Mouse (Mus musculus): ENCODE measurements around the gene Suclg1. TPM values are rescaled to one million over a fixed set of nuclear protein-coding genes. Genes with fewer than 3 reads are reported as not detected.

Suclg1 gene
- polyA plus RNA-seq, 1 experiment from 2014 or later: 179 TPM

DNA sequence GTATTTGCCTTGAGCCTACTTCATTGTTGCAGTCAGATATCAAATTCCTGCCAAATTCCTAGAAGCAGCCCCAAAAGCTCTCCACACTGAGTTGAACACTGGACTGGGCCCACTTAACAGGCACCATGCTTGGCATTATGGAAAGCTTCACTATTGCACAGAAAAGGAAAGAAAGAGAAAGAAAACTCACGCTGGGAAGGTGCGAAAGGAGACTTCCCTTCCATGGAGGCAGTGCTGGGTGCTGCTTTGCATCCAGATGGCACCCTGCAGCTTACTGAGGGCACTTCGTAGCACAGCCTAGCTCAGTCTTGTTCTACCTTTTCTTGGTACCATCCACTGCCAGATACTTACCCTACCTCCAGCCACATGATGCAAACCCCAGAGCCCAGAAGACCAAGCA lies 12.5 kb upstream of the Suclg1 start:
- H3K9ac ChIP-seq (ENCODE audit: low read length): no peak overlapping the region
- ATAC-seq (no peak), DNase-seq (ENCODE audit: low spot score) (no peak)
- no peaks in the 10 kb centered on the region for H3K9me3 ChIP-seq (replicated peaks; ENCODE audit: control insufficient read depth, low read length)
- no peaks in the 10 kb centered on the region for H3K27me3 ChIP-seq (replicated peaks; ENCODE audit: control insufficient read depth, insufficient read depth, low read length)
- no peaks in the 10 kb centered on the region for H3K4me1 ChIP-seq (ENCODE audit: control insufficient read depth, insufficient read depth, low read length)
- 70% methylated on average over 3 of the region's 3 CpGs for WGBS
- H3K27ac ChIP-seq (ENCODE audit: low read depth, low read length): no peak overlapping the region
- no peak overlapping the region for H3K4me3 ChIP-seq (ENCODE audit: low read depth, low read length)
- H3K4me2 ChIP-seq (ENCODE audit: low read length): no peak overlapping the region
- no peaks in the 10 kb centered on the region for H3K36me3 ChIP-seq (ENCODE audit: control insufficient read depth, insufficient read depth, low read length)

DNA sequence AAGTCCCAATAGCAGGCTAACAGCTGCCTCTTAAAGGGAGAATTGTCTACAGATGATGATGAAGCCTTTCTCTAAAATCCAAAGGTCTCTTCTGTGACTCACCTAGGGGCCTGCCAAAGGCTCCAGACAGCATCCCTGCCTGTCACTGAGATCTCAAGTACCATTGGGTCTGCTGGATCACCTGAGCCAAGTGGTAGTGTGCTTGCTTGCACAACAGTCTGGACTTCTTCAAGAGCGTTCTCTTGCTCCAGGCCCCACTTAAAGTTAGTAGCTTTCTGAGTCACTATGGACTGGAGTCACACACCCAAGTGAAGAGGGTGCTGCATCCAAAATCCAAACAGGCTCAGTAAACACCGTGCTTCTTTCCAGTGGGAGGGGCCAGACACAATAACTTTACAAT lies 1.4 kb upstream of the Suclg1 start:
- Histone ChIP-seq H3K4me3 (ENCODE audit: low read depth, low read length) (no peak overlapping the region), H3K36me3 (ENCODE audit: control insufficient read depth, insufficient read depth, low read length) (no peaks in the 10 kb centered on the region), H3K27ac (ENCODE audit: low read depth, low read length) (no peak overlapping the region), H3K27me3 (replicated peaks; ENCODE audit: control insufficient read depth, insufficient read depth, low read length) (no peaks in the 10 kb centered on the region), H3K4me2 (ENCODE audit: low read length) (no peak overlapping the region), H3K9me3 (replicated peaks; ENCODE audit: control insufficient read depth, low read length) (no peaks in the 10 kb centered on the region), H3K4me1 (ENCODE audit: control insufficient read depth, insufficient read depth, low read length) (peaks cover 10% of the 10 kb centered on the region), H3K9ac (ENCODE audit: low read length) (no peak overlapping the region)
- WGBS: 82% methylated on average over 2 of the region's 2 CpGs
- no peak for DNase-seq (ENCODE audit: low spot score)
- ATAC-seq: no peak

DNA sequence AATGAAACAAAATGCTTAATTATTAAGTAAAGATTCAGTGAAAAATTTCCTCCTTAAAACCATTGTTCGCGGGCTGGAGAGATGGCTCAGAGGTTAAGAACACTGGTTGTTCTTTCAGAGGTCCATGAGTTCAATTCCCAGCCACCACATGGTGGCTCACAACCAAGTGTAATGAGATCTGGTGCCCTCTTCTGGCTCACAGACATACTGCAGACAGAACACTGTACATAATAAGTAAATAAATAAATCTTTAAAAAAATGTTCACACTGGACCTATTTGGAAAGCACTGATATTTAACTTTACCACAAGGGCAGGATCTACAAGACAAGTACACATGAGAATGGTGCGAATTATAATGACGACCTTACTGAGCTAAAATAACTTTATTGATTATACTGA lies 730 bp upstream of the Suclg1 start:
- H3K27me3 ChIP-seq (replicated peaks; ENCODE audit: control insufficient read depth, insufficient read depth, low read length): no peaks in the 10 kb centered on the region
- ATAC-seq: no peak; the same call in 1 of the 2 replicates
- H3K27ac ChIP-seq (ENCODE audit: low read depth, low read length): no peak overlapping the region
- no peaks in the 10 kb centered on the region for H3K9me3 ChIP-seq (replicated peaks; ENCODE audit: control insufficient read depth, low read length)
- peak; percentile 51 for DNase-seq (ENCODE audit: low spot score)
- H3K4me2 ChIP-seq (ENCODE audit: low read length): peak overlapping the region; percentile 69
- peak overlapping the region; percentile 83; the same call in 1 of the 2 replicates for H3K4me3 ChIP-seq (ENCODE audit: low read depth, low read length)
- peaks cover 10% of the 10 kb centered on the region for H3K4me1 ChIP-seq (ENCODE audit: control insufficient read depth, insufficient read depth, low read length)
- no peak overlapping the region for H3K9ac ChIP-seq (ENCODE audit: low read length)
- H3K36me3 ChIP-seq (ENCODE audit: control insufficient read depth, insufficient read depth, low read length): no peaks in the 10 kb centered on the region
- 40% methylated on average over 4 of the region's 4 CpGs for WGBS

DNA sequence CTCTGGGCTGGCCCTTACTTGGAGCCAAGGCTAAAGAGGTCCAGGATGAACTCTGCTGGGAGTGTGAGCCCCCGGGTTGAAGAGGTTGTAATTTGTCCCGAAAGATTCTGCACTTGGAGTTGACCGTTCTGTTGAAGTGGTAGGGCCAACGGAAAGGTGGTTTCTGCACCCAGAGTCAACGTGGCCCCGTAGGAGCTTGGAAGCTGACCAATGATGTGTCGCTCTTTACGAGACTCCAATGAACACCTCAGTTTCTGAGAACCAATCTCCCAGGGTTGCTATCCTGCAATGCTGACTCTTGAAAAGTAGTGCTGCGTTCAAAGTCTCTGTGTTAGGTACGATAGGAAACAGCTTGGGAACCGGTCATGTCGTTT lies 854 bp downstream of the Suclg1 start:
- 8% methylated on average over 12 of the region's 12 CpGs for WGBS
- Histone ChIP-seq H3K27me3 (replicated peaks; ENCODE audit: control insufficient read depth, insufficient read depth, low read length) (no peaks in the 10 kb centered on the region), H3K4me3 (ENCODE audit: low read depth, low read length) (peak overlapping the region; percentile 83), H3K36me3 (ENCODE audit: control insufficient read depth, insufficient read depth, low read length) (no peaks in the 10 kb centered on the region), H3K27ac (ENCODE audit: low read depth, low read length) (no peak overlapping the region), H3K9ac (ENCODE audit: low read length) (peak overlapping the region; percentile 95), H3K9me3 (replicated peaks; ENCODE audit: control insufficient read depth, low read length) (no peaks in the 10 kb centered on the region), H3K4me2 (ENCODE audit: low read length) (peak overlapping the region; percentile 69), H3K4me1 (ENCODE audit: control insufficient read depth, insufficient read depth, low read length) (peaks cover 10% of the 10 kb centered on the region)
- ATAC-seq: peak; percentile 9; the same call in 1 of the 2 replicates
- DNase-seq (ENCODE audit: low spot score): peak; percentile 24

DNA sequence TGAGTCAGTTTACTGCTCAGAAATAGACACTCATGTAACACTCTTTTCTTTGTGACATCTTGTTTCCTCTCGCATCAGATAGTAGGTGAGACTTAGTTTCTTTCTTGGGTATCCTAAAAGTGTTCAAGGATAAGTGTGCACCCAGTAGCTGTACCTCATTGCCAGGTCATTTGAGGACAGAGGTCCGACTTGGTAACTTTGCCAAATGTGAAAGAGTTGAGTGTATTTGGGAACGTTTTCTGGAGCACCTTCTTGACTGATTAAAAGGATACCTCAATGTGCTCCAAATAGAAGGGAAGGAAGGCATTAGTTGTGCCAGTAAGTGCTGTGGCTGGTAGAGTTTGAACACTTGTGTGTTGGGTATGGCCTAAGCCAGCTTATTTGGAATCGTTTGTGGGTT lies 1.7 kb downstream of the Suclg1 start:
- Histone ChIP-seq H3K9ac (ENCODE audit: low read length) (no peak overlapping the region), H3K4me2 (ENCODE audit: low read length) (peak overlapping the region; percentile 69), H3K4me1 (ENCODE audit: control insufficient read depth, insufficient read depth, low read length) (peaks cover 10% of the 10 kb centered on the region), H3K9me3 (replicated peaks; ENCODE audit: control insufficient read depth, low read length) (no peaks in the 10 kb centered on the region), H3K36me3 (ENCODE audit: control insufficient read depth, insufficient read depth, low read length) (no peaks in the 10 kb centered on the region), H3K4me3 (ENCODE audit: low read depth, low read length) (no peak overlapping the region), H3K27ac (ENCODE audit: low read depth, low read length) (no peak overlapping the region), H3K27me3 (replicated peaks; ENCODE audit: control insufficient read depth, insufficient read depth, low read length) (no peaks in the 10 kb centered on the region)
- ATAC-seq (no peak), DNase-seq (ENCODE audit: low spot score) (no peak)
- WGBS: 84% methylated on average over 4 of the region's 4 CpGs

DNA sequence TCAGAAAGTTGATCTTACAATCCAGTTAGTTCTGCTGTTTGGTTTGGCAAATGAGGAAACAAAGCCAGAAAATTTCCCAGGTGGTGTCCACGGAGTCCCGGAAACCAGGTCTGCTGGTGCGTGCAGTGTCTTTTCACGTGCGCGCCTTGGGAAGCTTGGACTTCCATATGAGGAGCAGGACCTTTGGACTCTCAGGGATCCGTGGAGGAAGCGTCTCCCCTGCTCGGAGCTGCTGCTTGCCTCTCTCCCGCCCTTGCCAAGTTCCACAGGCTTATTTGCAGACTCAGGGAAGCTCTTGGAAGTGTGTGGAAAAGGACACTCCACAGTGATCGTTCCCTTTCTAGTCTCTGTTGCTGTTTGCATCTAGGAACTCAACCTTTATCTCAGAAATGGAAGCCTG lies 3.2 kb downstream of the Suclg1 start:
- Histone ChIP-seq H3K27me3 (replicated peaks; ENCODE audit: control insufficient read depth, insufficient read depth, low read length) (no peaks in the 10 kb centered on the region), H3K4me3 (ENCODE audit: low read depth, low read length) (no peak overlapping the region), H3K4me1 (ENCODE audit: control insufficient read depth, insufficient read depth, low read length) (peaks cover 10% of the 10 kb centered on the region), H3K36me3 (ENCODE audit: control insufficient read depth, insufficient read depth, low read length) (peaks cover 1% of the 10 kb centered on the region; the same call in 1 of the 2 replicates), H3K9ac (ENCODE audit: low read length) (no peak overlapping the region), H3K9me3 (replicated peaks; ENCODE audit: control insufficient read depth, low read length) (no peaks in the 10 kb centered on the region), H3K27ac (ENCODE audit: low read depth, low read length) (no peak overlapping the region), H3K4me2 (ENCODE audit: low read length) (no peak overlapping the region)
- DNase-seq (ENCODE audit: low spot score) (no peak), ATAC-seq (no peak)
- WGBS: 94% methylated on average over 11 of the region's 11 CpGs

DNA sequence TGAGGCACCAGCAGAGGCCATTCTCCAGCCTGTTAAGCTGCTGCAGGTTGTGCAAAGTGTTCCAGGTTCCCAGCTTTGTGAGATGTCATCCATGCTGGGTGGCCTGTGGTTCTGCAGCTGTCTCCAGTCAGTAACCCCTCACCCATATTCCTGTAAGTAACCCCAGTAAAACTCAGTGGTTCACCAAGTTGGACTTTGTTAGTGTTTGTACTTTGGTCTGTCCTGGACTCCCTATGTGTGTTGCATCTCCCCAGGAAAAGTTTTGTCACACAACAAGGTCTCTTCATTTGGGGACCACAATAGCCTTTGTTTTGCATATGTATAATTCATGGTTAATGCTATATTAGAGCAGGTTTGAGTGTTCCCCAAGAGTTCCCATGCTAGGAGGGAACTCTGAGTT lies 4.2 kb downstream of the Suclg1 start:
- Histone ChIP-seq H3K9me3 (replicated peaks; ENCODE audit: control insufficient read depth, low read length) (no peaks in the 10 kb centered on the region), H3K4me1 (ENCODE audit: control insufficient read depth, insufficient read depth, low read length) (peaks cover 10% of the 10 kb centered on the region), H3K9ac (ENCODE audit: low read length) (no peak overlapping the region), H3K4me3 (ENCODE audit: low read depth, low read length) (no peak overlapping the region), H3K4me2 (ENCODE audit: low read length) (no peak overlapping the region), H3K27ac (ENCODE audit: low read depth, low read length) (no peak overlapping the region), H3K27me3 (replicated peaks; ENCODE audit: control insufficient read depth, insufficient read depth, low read length) (no peaks in the 10 kb centered on the region), H3K36me3 (ENCODE audit: control insufficient read depth, insufficient read depth, low read length) (peaks cover 10% of the 10 kb centered on the region)
- ATAC-seq: no peak
- no peak for DNase-seq (ENCODE audit: low spot score)

DNA sequence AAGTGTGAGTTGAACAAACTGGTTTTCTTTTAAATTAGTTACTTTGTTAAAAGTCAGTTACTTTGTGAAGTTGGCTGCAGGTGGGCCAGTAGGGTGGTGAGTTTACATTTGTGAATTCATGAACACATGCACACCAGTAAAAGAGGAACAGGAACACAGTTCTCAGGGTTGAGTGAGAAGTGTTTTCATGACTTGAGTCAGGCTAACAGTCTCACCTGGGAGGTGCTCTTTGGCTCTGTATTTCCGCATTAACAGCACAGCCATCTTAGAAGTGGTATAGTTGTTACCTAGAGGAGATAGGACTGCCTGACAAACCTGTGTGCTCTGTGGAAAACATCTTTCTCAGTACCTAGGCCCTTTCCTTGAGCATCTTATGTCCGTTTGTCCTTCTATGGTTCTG lies 4.8 kb downstream of the Suclg1 start:
- Histone ChIP-seq H3K9me3 (replicated peaks; ENCODE audit: control insufficient read depth, low read length) (no peaks in the 10 kb centered on the region), H3K4me3 (ENCODE audit: low read depth, low read length) (no peak overlapping the region), H3K27me3 (replicated peaks; ENCODE audit: control insufficient read depth, insufficient read depth, low read length) (no peaks in the 10 kb centered on the region), H3K4me2 (ENCODE audit: low read length) (no peak overlapping the region), H3K9ac (ENCODE audit: low read length) (no peak overlapping the region), H3K4me1 (ENCODE audit: control insufficient read depth, insufficient read depth, low read length) (peaks cover 10% of the 10 kb centered on the region), H3K27ac (ENCODE audit: low read depth, low read length) (no peak overlapping the region), H3K36me3 (ENCODE audit: control insufficient read depth, insufficient read depth, low read length) (peaks cover 12% of the 10 kb centered on the region)
- ATAC-seq: no peak
- 94% methylated on average over 2 of the region's 2 CpGs for WGBS
- DNase-seq (ENCODE audit: low spot score): no peak

DNA sequence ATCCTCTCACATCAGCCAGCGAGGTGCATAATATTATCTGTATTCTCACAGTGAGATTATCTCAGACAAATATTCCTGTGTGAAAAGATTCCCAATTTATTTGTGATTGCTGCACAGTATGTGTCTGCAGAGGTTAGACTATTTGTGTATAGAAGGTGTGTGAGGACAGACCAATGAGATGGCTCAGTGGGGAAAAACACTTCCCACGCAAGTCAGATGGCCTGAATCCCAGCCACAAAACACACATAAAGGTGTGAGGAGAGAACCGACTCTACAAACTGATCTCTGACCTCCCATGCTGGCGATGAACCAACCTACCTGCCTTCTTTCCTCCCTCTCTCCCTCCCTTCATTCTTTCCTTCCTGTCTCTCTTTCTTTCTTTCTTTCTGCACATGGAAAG lies 5.4 kb downstream of the Suclg1 start:
- 88% methylated on average over 4 of the region's 4 CpGs for WGBS
- no peak overlapping the region for H3K9ac ChIP-seq (ENCODE audit: low read length)

More for the DNA sequence above, 5.4 kb downstream of the Suclg1 start:
- no peak overlapping the region for H3K4me3 ChIP-seq (ENCODE audit: low read depth, low read length)
- DNase-seq (ENCODE audit: low spot score) (no peak), ATAC-seq (no peak)
- H3K4me2 ChIP-seq (ENCODE audit: low read length): no peak overlapping the region
- H3K36me3 ChIP-seq (ENCODE audit: control insufficient read depth, insufficient read depth, low read length): peaks cover 17% of the 10 kb centered on the region
- H3K9me3 ChIP-seq (replicated peaks; ENCODE audit: control insufficient read depth, low read length): no peaks in the 10 kb centered on the region
- H3K27ac ChIP-seq (ENCODE audit: low read depth, low read length): no peak overlapping the region
- peaks cover 10% of the 10 kb centered on the region for H3K4me1 ChIP-seq (ENCODE audit: control insufficient read depth, insufficient read depth, low read length)
- no peaks in the 10 kb centered on the region for H3K27me3 ChIP-seq (replicated peaks; ENCODE audit: control insufficient read depth, insufficient read depth, low read length)
